Mouse (Mus musculus) E14TG2a.4 (cell line): ENCODE data around the gene Xxylt1.

ENCODE experiments used
- H3K27me3 ChIP-seq: 2 replicates; pipeline ENCODE4 v1.6.1; 2014; ENCODE audit warnings: low read length, control low read depth; ENCODE audit not compliant: insufficient read depth
- H3K36me3 ChIP-seq: 2 replicates; pipeline ENCODE4 v1.6.1; 2014; ENCODE audit warnings: low read length, control low read depth; ENCODE audit not compliant: insufficient read depth
- H3K4me1 ChIP-seq: replicated peaks from 2 replicates; pipeline ENCODE4 v1.6.1; 2014; ENCODE audit warnings: low read depth, low read length, control low read depth
- H3K4me3 ChIP-seq: replicated peaks from 2 replicates; pipeline ENCODE4 v1.5.1; 2014; ENCODE audit warnings: mild to moderate bottlenecking, low read length
- H3K9me3 ChIP-seq: 2 replicates; pipeline ENCODE4 v1.6.1; 2014; ENCODE audit warnings: low read length, control low read depth
- CTCF ChIP-seq: conservative IDR thresholded peaks from 2 replicates; pipeline ENCODE4 v1.5.1; 2014; ENCODE audit warnings: low read length
- NANOG ChIP-seq: IDR thresholded peaks from 2 replicates; pipeline ENCODE4 v1.6.1; 2014; ENCODE audit warnings: borderline replicate concordance, low read length, mixed read lengths
- POU5F1 ChIP-seq: IDR thresholded peaks from 2 replicates; pipeline ENCODE4 v1.6.1; 2014; ENCODE audit warnings: low read length, borderline replicate concordance

Xxylt1 gene

GRCm38 (mm10) chr16:31025516-31025915 lies 55.7 kb downstream of the Xxylt1 start:
- H3K9me3 ChIP-seq = no peaks in the 10 kb centered on the region
- TF ChIP-seq POU5F1 (no peak), CTCF (no peak), NANOG (no peak)
- H3K36me3 ChIP-seq = peaks cover 7% of the 10 kb centered on the region; the same call in 1 of the 2 replicates
- peaks cover 70% of the 10 kb centered on the region for H3K4me1 ChIP-seq
- H3K27me3 ChIP-seq = no peaks in the 10 kb centered on the region
- peak overlapping the region; percentile 20; the same call in 1 of the 2 replicates for H3K4me3 ChIP-seq

DNA sequence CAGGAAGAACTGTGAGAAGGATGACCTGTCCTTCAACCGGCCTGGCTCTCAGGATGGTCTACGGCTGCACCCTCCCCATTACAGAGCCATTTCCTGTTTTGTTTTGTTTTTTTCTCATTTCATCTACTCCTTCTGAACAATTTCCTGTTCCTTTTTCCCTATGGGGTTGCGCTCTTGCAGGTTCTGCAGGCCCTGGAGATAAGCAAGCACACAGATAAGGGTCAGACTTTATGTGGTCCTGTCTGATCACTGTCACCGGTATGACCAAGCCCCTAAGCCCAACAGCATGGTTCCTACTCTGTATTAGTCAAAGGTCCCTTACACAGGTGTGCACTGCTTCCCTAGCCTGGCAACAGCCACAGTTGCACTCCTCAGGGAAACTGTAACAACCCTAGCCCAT lies 56.2 kb downstream of the Xxylt1 start:
- H3K9me3 ChIP-seq = no peaks in the 10 kb centered on the region
- peak overlapping the region; percentile 20 for H3K4me3 ChIP-seq
- peaks cover 70% of the 10 kb centered on the region for H3K4me1 ChIP-seq
- H3K36me3 ChIP-seq = peaks cover 10% of the 10 kb centered on the region; the same call in 1 of the 2 replicates
- H3K27me3 ChIP-seq = no peaks in the 10 kb centered on the region
- TF ChIP-seq CTCF (no peak), NANOG (no peak), POU5F1 (no peak)

- Histone ChIP-seq H3K36me3 (peaks cover 18% of the 10 kb centered on the region; the same call in 1 of the 2 replicates), H3K9me3 (no peaks in the 10 kb centered on the region), H3K4me3 (peak overlapping the region; percentile 20; the same call in 1 of the 2 replicates), H3K4me1 (peaks cover 71% of the 10 kb centered on the region), H3K27me3 (no peaks in the 10 kb centered on the region)
- TF ChIP-seq CTCF (no peak), NANOG (no peak), POU5F1 (no peak)
Measured at GRCm38 (mm10) chr16:31024221-31024620, 57.0 kb downstream of the Xxylt1 start.

- Histone ChIP-seq H3K4me3 (peak overlapping the region; percentile 35), H3K27me3 (no peaks in the 10 kb centered on the region), H3K4me1 (peaks cover 72% of the 10 kb centered on the region), H3K36me3 (peaks cover 22% of the 10 kb centered on the region; the same call in 1 of the 2 replicates), H3K9me3 (no peaks in the 10 kb centered on the region)
- TF ChIP-seq NANOG (no peak), CTCF (no peak), POU5F1 (no peak)
Measured at GRCm38 (mm10) chr16:31023803-31024202, 57.4 kb downstream of the Xxylt1 start.

DNA sequence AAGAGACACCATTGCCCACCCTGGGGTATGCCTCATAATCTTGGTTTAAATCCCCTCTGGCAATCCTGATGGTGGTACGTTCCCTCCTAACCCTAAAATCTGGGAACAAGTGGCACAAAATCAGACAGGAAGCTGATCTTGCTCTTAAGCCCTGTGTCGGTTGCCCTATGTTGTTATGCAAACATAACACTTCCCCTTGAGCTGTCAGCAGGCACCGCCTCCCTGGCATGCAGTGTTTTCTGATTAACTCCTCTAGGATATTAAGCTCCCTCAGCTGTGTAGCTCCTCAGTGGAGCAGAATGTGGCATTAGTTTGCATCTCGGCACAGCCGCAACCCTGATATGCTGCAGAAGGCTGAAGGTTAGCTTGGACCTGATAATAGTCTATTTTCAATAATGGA lies 58.9 kb downstream of the Xxylt1 start:
- H3K27me3 ChIP-seq = no peaks in the 10 kb centered on the region
- TF ChIP-seq CTCF (no peak), POU5F1 (peak; percentile 26; the same call in 1 of the 2 replicates)

GRCm38 (mm10) chr16:31019514-31019913 lies 61.7 kb downstream of the Xxylt1 start:
- no peaks in the 10 kb centered on the region for H3K27me3 ChIP-seq
- TF ChIP-seq POU5F1 (no peak), NANOG (no peak), CTCF (no peak)
- H3K4me3 ChIP-seq = no peak overlapping the region
- H3K36me3 ChIP-seq = peaks cover 28% of the 10 kb centered on the region
- H3K4me1 ChIP-seq = peaks cover 70% of the 10 kb centered on the region
- H3K9me3 ChIP-seq = no peaks in the 10 kb centered on the region

More for the DNA sequence above, 58.9 kb downstream of the Xxylt1 start:
- Histone ChIP-seq H3K36me3 (peaks cover 27% of the 10 kb centered on the region), H3K4me1 (peaks cover 72% of the 10 kb centered on the region), H3K4me3 (no peak overlapping the region), H3K9me3 (no peaks in the 10 kb centered on the region)

- Histone ChIP-seq H3K27me3 (no peaks in the 10 kb centered on the region), H3K36me3 (peaks cover 35% of the 10 kb centered on the region), H3K9me3 (no peaks in the 10 kb centered on the region), H3K4me1 (peaks cover 53% of the 10 kb centered on the region), H3K4me3 (no peak overlapping the region)
- TF ChIP-seq NANOG (no peak), CTCF (no peak), POU5F1 (no peak)
Measured at GRCm38 (mm10) chr16:31017687-31018413, 63.4 kb downstream of the Xxylt1 start.

DNA sequence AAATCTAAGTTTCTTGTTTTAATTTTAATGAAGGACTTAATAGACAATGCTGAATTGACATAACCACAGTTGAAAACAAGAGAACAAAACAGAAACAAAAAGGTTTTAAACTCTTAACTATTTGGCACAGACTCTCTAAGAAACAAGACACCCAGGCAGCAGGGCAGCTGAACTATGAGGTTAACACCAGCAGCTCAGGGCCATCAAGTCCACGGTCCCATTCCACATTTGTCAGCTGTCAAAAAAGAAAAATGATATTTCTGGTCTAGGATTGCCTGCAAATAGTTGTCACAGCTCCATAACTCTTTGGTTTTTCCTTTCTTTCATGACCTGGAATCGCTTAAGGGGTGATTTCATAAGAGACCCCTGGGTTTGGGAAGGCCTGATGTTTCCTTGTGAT lies 64.6 kb downstream of the Xxylt1 start:
- Histone ChIP-seq H3K4me3 (no peak overlapping the region), H3K4me1 (peaks cover 47% of the 10 kb centered on the region), H3K9me3 (no peaks in the 10 kb centered on the region), H3K36me3 (peaks cover 38% of the 10 kb centered on the region), H3K27me3 (no peaks in the 10 kb centered on the region)
- TF ChIP-seq POU5F1 (no peak), NANOG (no peak), CTCF (no peak)

DNA sequence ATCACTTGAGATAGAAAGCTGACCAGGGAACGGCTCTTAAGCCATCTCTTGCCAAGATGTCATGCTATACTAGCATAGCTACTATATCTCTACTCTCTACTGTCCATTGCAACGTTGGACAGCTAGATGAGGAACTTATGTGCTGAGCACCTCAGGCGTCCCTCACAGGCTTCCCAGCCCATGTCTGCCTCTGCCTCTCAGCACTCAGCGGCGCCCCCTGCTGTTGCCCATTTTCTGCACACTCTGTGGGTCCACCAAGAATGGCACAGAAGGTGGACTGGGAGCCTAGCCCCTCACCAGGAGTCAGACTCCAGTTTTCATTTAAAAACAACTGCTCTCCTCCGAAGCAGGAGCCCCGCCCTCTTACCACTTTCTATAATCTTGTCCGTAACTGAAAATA lies 65.1 kb downstream of the Xxylt1 start:
- H3K36me3 ChIP-seq = peaks cover 38% of the 10 kb centered on the region
- no peaks in the 10 kb centered on the region for H3K9me3 ChIP-seq
- TF ChIP-seq CTCF (peak; percentile 46), NANOG (no peak), POU5F1 (no peak)
- H3K4me1 ChIP-seq = peaks cover 45% of the 10 kb centered on the region
- no peaks in the 10 kb centered on the region for H3K27me3 ChIP-seq
- no peak overlapping the region for H3K4me3 ChIP-seq
